Mouse (Mus musculus): ENCODE measurements at regions not wholly inside any gene's neighbourhood (a gene's known extent, or its start where the extent isn't known, plus 50 kb on each side); places are given as distances from the start of the nearest gene placed in this dataset.

DNA sequence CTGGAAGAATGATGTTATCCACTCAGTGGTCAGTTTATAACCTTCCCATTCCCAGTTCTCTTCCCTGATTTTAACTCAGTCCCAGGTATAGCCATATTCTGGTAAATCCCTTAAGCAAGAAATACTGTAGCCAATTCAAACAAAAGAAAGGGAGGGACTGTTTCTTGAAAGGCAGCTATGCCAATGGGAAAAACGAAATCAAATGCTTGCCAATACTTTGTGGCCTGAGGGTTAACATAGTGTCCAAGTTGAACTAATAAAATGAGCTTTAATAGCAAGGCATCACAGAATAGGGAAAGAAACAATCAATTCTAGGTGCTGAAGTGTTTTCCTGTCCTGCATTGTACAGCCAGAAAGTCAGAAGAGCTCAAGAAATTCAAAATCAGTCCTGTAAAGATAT is 2548.3 kb upstream of the Gm7489 start:
- H3K27me3 ChIP-seq (ENCODE audit: control insufficient read depth, insufficient read depth, low read length): no peaks in the 10 kb centered on the region
- ATAC-seq (replicated peaks; ENCODE audit: low FRiP score) (no peak), DNase-seq (ENCODE audit: low spot score) (no peak)
- H3K4me2 ChIP-seq (ENCODE audit: low read depth, low read length, severe bottlenecking): no peak overlapping the region
- H3K4me1 ChIP-seq (replicated peaks; ENCODE audit: control insufficient read depth, insufficient read depth, low read length): no peaks in the 10 kb centered on the region
- H3K4me3 ChIP-seq (ENCODE audit: low read depth, low read length): no peak overlapping the region
- H3K36me3 ChIP-seq (ENCODE audit: control insufficient read depth, insufficient read depth, low read length): no peaks in the 10 kb centered on the region
- 61% methylated on average over 1 of the region's 1 CpGs for WGBS
- H3K9ac ChIP-seq (ENCODE audit: low read length): no peak overlapping the region
- H3K9me3 ChIP-seq (ENCODE audit: control insufficient read depth, low read length): no peaks in the 10 kb centered on the region
- no peak overlapping the region for H3K27ac ChIP-seq (ENCODE audit: low read depth, low read length)

DNA sequence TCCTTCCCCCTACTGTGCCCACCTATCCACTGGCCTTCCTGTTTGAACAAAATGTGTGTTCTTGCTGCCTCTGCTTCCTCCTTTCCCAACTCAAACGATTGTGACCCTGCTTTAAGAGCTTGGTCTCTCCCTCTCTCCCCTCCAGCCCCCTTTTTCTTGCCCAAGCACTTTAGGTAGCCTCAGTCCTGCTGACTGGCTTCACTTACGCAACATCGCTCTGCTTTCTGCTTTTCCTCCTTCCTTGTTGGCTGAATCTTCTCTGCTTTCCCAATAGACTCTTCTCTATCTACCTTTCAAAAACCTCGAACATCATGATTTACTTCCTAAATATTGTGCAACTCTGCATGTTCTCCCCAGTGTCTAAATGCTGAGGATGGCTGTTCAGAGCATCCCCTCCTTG is 2538.4 kb upstream of the Gm7489 start:
- H3K4me2 ChIP-seq (ENCODE audit: low read depth, low read length, severe bottlenecking): no peak overlapping the region
- ATAC-seq (replicated peaks; ENCODE audit: low FRiP score) (no peak), DNase-seq (ENCODE audit: low spot score) (no peak)
- no peaks in the 10 kb centered on the region for H3K27me3 ChIP-seq (ENCODE audit: control insufficient read depth, insufficient read depth, low read length)
- no peak overlapping the region for H3K4me3 ChIP-seq (ENCODE audit: low read depth, low read length)
- no peak overlapping the region for H3K9ac ChIP-seq (ENCODE audit: low read length)
- WGBS: 81% methylated on average over 4 of the region's 4 CpGs
- no peaks in the 10 kb centered on the region for H3K4me1 ChIP-seq (replicated peaks; ENCODE audit: control insufficient read depth, insufficient read depth, low read length)
- H3K27ac ChIP-seq (ENCODE audit: low read depth, low read length): no peak overlapping the region
- no peaks in the 10 kb centered on the region for H3K36me3 ChIP-seq (ENCODE audit: control insufficient read depth, insufficient read depth, low read length)
- no peaks in the 10 kb centered on the region for H3K9me3 ChIP-seq (ENCODE audit: control insufficient read depth, low read length)

DNA sequence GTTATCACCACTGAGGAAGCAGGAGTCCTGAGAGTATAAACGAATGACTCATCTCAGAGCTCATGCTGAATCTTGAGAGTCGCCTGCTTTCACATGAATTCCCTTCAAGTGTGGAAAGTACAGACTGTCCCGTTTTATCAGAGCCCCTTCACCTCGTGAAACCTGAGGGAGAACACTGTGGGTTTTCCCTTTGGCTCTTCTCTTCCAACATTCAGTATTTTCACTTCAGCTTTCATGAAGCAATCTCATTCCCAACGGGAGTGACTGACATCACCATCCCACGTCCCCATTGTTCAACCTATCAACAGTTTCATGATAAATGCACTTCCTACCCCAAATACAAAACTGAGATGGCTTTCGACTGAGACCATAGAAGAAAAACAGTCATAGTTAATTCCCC is 2521.3 kb upstream of the Gm7489 start:
- DNase-seq (ENCODE audit: low spot score) (no peak), ATAC-seq (replicated peaks; ENCODE audit: low FRiP score) (no peak)
- no peak overlapping the region for H3K27ac ChIP-seq (ENCODE audit: low read depth, low read length)
- no peaks in the 10 kb centered on the region for H3K4me1 ChIP-seq (replicated peaks; ENCODE audit: control insufficient read depth, insufficient read depth, low read length)
- no peak overlapping the region for H3K4me3 ChIP-seq (ENCODE audit: low read depth, low read length)
- no peaks in the 10 kb centered on the region for H3K9me3 ChIP-seq (ENCODE audit: control insufficient read depth, low read length)
- WGBS: 84% methylated on average over 7 of the region's 7 CpGs
- no peak overlapping the region for H3K9ac ChIP-seq (ENCODE audit: low read length)
- H3K36me3 ChIP-seq (ENCODE audit: control insufficient read depth, insufficient read depth, low read length): no peaks in the 10 kb centered on the region
- no peak overlapping the region for H3K4me2 ChIP-seq (ENCODE audit: low read depth, low read length, severe bottlenecking)
- H3K27me3 ChIP-seq (ENCODE audit: control insufficient read depth, insufficient read depth, low read length): no peaks in the 10 kb centered on the region

GRCm38 (mm10) chr15:51371162-51371561 is 2513.5 kb upstream of the Gm7489 start:
- H3K27me3 ChIP-seq (ENCODE audit: control insufficient read depth, insufficient read depth, low read length): no peaks in the 10 kb centered on the region
- no peak overlapping the region for H3K4me2 ChIP-seq (ENCODE audit: low read depth, low read length, severe bottlenecking)
- no peak overlapping the region for H3K27ac ChIP-seq (ENCODE audit: low read depth, low read length)
- H3K9ac ChIP-seq (ENCODE audit: low read length): no peak overlapping the region
- H3K36me3 ChIP-seq (ENCODE audit: control insufficient read depth, insufficient read depth, low read length): no peaks in the 10 kb centered on the region
- DNase-seq (ENCODE audit: low spot score): no peak
- ATAC-seq (replicated peaks; ENCODE audit: low FRiP score): no peak
- no peak overlapping the region for H3K4me3 ChIP-seq (ENCODE audit: low read depth, low read length)
- no peaks in the 10 kb centered on the region for H3K9me3 ChIP-seq (ENCODE audit: control insufficient read depth, low read length)
- H3K4me1 ChIP-seq (replicated peaks; ENCODE audit: control insufficient read depth, insufficient read depth, low read length): no peaks in the 10 kb centered on the region

- Histone ChIP-seq H3K36me3 (ENCODE audit: control insufficient read depth, insufficient read depth, low read length) (no peaks in the 10 kb centered on the region), H3K4me2 (ENCODE audit: low read depth, low read length, severe bottlenecking) (no peak overlapping the region), H3K27ac (ENCODE audit: low read depth, low read length) (no peak overlapping the region), H3K27me3 (ENCODE audit: control insufficient read depth, insufficient read depth, low read length) (no peaks in the 10 kb centered on the region), H3K4me1 (replicated peaks; ENCODE audit: control insufficient read depth, insufficient read depth, low read length) (no peaks in the 10 kb centered on the region), H3K9ac (ENCODE audit: low read length) (no peak overlapping the region), H3K4me3 (ENCODE audit: low read depth, low read length) (no peak overlapping the region), H3K9me3 (ENCODE audit: control insufficient read depth, low read length) (no peaks in the 10 kb centered on the region)
- WGBS: 75% methylated on average over 2 of the region's 2 CpGs
- ATAC-seq (replicated peaks; ENCODE audit: low FRiP score) (no peak), DNase-seq (ENCODE audit: low spot score) (no peak)
Measured at GRCm38 (mm10) chr15:51390383-51390782, 2494.3 kb upstream of the Gm7489 start.

DNA sequence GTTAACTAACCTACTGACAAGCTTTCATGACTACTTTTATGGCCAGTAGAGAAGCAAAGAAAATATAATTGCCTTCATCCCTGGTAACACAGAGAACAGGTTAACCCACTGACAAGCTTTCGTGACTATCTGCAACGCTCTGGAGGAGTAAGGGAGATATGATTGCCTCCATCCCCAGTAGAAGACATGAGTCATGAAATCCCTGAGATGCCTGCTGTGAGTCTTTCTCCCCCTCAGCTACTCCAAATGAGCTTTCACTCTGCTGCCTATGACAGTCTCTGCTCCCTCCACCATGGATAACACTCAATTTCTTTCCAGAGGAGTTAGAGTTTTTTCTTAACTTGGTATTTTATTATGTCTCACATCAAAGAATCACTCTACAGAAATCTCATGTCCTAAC is 2493.4 kb upstream of the Gm7489 start:
- no peak overlapping the region for H3K9ac ChIP-seq (ENCODE audit: low read length)
- ATAC-seq (replicated peaks; ENCODE audit: low FRiP score) (no peak), DNase-seq (ENCODE audit: low spot score) (no peak)
- H3K4me2 ChIP-seq (ENCODE audit: low read depth, low read length, severe bottlenecking): no peak overlapping the region
- no peak overlapping the region for H3K4me3 ChIP-seq (ENCODE audit: low read depth, low read length)
- no peak overlapping the region for H3K27ac ChIP-seq (ENCODE audit: low read depth, low read length)
- H3K36me3 ChIP-seq (ENCODE audit: control insufficient read depth, insufficient read depth, low read length): no peaks in the 10 kb centered on the region
- H3K9me3 ChIP-seq (ENCODE audit: control insufficient read depth, low read length): no peaks in the 10 kb centered on the region
- H3K27me3 ChIP-seq (ENCODE audit: control insufficient read depth, insufficient read depth, low read length): no peaks in the 10 kb centered on the region
- 89% methylated on average over 2 of the region's 2 CpGs for WGBS
- no peaks in the 10 kb centered on the region for H3K4me1 ChIP-seq (replicated peaks; ENCODE audit: control insufficient read depth, insufficient read depth, low read length)

DNA sequence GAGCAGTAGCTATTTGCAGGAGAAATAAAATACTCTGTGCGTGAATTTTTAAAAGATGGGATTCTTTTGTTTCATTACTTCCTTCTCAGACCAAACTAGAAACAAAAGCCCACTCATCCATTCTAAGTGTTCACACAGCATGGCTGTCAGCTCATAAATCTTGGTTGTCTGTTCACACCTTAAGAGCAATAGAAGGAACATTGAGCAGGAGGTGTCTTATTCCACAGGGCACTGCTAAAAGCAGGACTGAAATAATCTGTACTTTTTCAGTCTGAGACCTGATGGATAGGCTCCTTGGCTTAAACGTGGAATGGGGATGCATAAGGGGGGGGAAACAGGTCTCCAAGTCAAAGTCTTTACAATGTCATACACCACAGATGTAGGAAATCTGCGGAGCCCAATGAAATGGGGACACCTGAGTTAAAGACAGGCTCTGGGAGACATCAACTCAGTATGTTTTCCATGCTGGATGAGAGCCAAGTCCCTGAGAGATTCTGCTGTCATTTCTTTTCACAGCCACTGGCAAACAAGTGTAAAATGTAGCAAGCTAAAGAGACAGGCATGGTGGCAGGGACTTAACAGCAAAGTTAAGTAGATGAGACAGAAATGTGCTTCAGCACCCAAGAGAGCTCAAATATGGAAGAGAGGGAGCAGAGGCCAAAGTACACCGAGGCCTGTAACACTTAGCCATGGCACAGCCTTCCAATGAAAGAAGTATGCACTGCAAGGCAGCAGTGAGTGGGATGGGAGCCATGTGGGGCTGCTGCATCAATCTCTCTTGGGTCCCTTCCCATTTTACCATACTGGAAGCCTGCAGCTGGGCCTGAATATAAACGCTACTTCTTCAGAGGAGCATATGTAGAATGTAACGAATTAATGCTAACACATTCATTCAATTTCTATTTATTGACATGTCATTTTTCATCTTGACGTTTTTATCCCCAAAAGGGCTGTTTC is 2492.0 kb upstream of the Gm7489 start:
- WGBS: 86% methylated on average over 7 of the region's 7 CpGs
- ATAC-seq (replicated peaks; ENCODE audit: low FRiP score) (no peak), DNase-seq (ENCODE audit: low spot score) (no peak)

GRCm38 (mm10) chr15:51395961-51396360 is 2488.7 kb upstream of the Gm7489 start:
- Histone ChIP-seq H3K27me3 (ENCODE audit: control insufficient read depth, insufficient read depth, low read length) (no peaks in the 10 kb centered on the region), H3K4me1 (replicated peaks; ENCODE audit: control insufficient read depth, insufficient read depth, low read length) (no peaks in the 10 kb centered on the region), H3K4me3 (ENCODE audit: low read depth, low read length) (no peak overlapping the region), H3K36me3 (ENCODE audit: control insufficient read depth, insufficient read depth, low read length) (no peaks in the 10 kb centered on the region), H3K9ac (ENCODE audit: low read length) (no peak overlapping the region), H3K4me2 (ENCODE audit: low read depth, low read length, severe bottlenecking) (no peak overlapping the region), H3K27ac (ENCODE audit: low read depth, low read length) (no peak overlapping the region), H3K9me3 (ENCODE audit: control insufficient read depth, low read length) (no peaks in the 10 kb centered on the region)
- no peak for ATAC-seq (replicated peaks; ENCODE audit: low FRiP score)
- DNase-seq (ENCODE audit: low spot score): no peak
- WGBS: 71% methylated on average over 8 of the region's 8 CpGs

More for the DNA sequence above, 2492.0 kb upstream of the Gm7489 start:
- Histone ChIP-seq H3K27ac (ENCODE audit: low read depth, low read length) (no peak overlapping the region), H3K4me1 (replicated peaks; ENCODE audit: control insufficient read depth, insufficient read depth, low read length) (no peaks in the 10 kb centered on the region), H3K4me3 (ENCODE audit: low read depth, low read length) (no peak overlapping the region), H3K27me3 (ENCODE audit: control insufficient read depth, insufficient read depth, low read length) (no peaks in the 10 kb centered on the region), H3K36me3 (ENCODE audit: control insufficient read depth, insufficient read depth, low read length) (no peaks in the 10 kb centered on the region), H3K9ac (ENCODE audit: low read length) (no peak overlapping the region), H3K9me3 (ENCODE audit: control insufficient read depth, low read length) (no peaks in the 10 kb centered on the region), H3K4me2 (ENCODE audit: low read depth, low read length, severe bottlenecking) (no peak overlapping the region)

- Histone ChIP-seq H3K27ac (ENCODE audit: low read depth, low read length) (no peak overlapping the region), H3K4me2 (ENCODE audit: low read depth, low read length, severe bottlenecking) (no peak overlapping the region), H3K36me3 (ENCODE audit: control insufficient read depth, insufficient read depth, low read length) (no peaks in the 10 kb centered on the region), H3K4me1 (replicated peaks; ENCODE audit: control insufficient read depth, insufficient read depth, low read length) (no peaks in the 10 kb centered on the region), H3K27me3 (ENCODE audit: control insufficient read depth, insufficient read depth, low read length) (no peaks in the 10 kb centered on the region), H3K9me3 (ENCODE audit: control insufficient read depth, low read length) (no peaks in the 10 kb centered on the region), H3K4me3 (ENCODE audit: low read depth, low read length) (no peak overlapping the region), H3K9ac (ENCODE audit: low read length) (no peak overlapping the region)
- WGBS: 94% methylated on average over 3 of the region's 3 CpGs
- DNase-seq (ENCODE audit: low spot score): no peak
- no peak for ATAC-seq (replicated peaks; ENCODE audit: low FRiP score)
Measured at GRCm38 (mm10) chr15:51403581-51403980, 2481.1 kb upstream of the Gm7489 start.

Data from forebrain, embryonic 11.5 days (tissue).